Comparison of ENCODE assay signal across 22 mouse cellular contexts in genomic region chr5:142456318-142456717, GRCm38 (mm10). TPM values are rescaled to one million over a fixed set of nuclear protein-coding genes. Genes with fewer than 3 reads are reported as not detected.
DNase-seq lines count a peak whose midpoint lies in the region; TF ChIP-seq lines count a peak whose summit lies in the region.
"Had no signal": no experiment of that assay in that cellular context is flagged by ENCODE, and none has a peak within 500 bp of the region (broad histone marks: within the 10 kb centered on the region; RNA-seq: fewer than 3 reads in every experiment).

No protein-coding gene starts in this region.

- peaks cover 87% of the 10 kb centered on the region for H3K36me3 ChIP-seq in heart, embryonic 10.5 days
- H3K36me3 ChIP-seq in limb, embryonic 10.5 days = peaks cover 90% of the 10 kb centered on the region

- no peak for TF ChIP-seq CTCF in layer of hippocampus, adult 2 months (conservative IDR thresholded peaks at IDR 0.05)

- 67% methylated on average over 15 of the region's 15 CpGs for WGBS in heart, embryonic 10.5 days
- 59% methylated on average over 15 of the region's 15 CpGs for WGBS in limb, embryonic 10.5 days

- H3K4me3 ChIP-seq in heart, embryonic 10.5 days = no peak overlapping the region
- H3K4me3 ChIP-seq in layer of hippocampus, adult 2 months = no peak overlapping the region
- H3K4me3 ChIP-seq in limb, embryonic 10.5 days = no peak overlapping the region
- H3K4me3 ChIP-seq: liver, embryonic 13.5 days; midbrain, embryonic 12.5 days; neural tube, embryonic 15.5 days had no signal

- no peaks in the 10 kb centered on the region for H3K9me3 ChIP-seq in heart, embryonic 10.5 days
- H3K9me3 ChIP-seq in limb, embryonic 10.5 days (replicated peaks) = no peaks in the 10 kb centered on the region
- H3K9me3 ChIP-seq: liver, embryonic 13.5 days; midbrain, embryonic 12.5 days; neural tube, embryonic 15.5 days had no signal

- no peak for DNase-seq in heart, embryonic 10.5 days (ENCODE audit: low spot score)
- DNase-seq in heart, adult 8-10 months (ENCODE audit: low spot score) = no peak
- DNase-seq in layer of hippocampus, adult 2 months (ENCODE audit: low spot score in 2 of 2) = no peak
- DNase-seq in layer of hippocampus, adult 18-20 months (ENCODE audit: low spot score in 2 of 2) = no peak
- peak; percentile 67 for DNase-seq in Muller cell, postnatal 12 days (ENCODE audit: inconsistent ontology term)
- DNase-seq in limb, embryonic 10.5 days (ENCODE audit: low spot score) = no peak
- DNase-seq in cerebellum, adult 18-20 months = no peak
- DNase-seq: adrenal gland, postnatal 25 days; cerebellum, adult 9-11 months; gastrocnemius, postnatal 14 days; heart, adult 18-20 months; kidney, adult 11 months; kidney, postnatal 10 days; layer of hippocampus, postnatal 36 days; liver, embryonic 13.5 days; right cerebral cortex, postnatal 14 days; thymus, adult 2 months; thymus, postnatal 4 days had no signal

- peak overlapping the region; percentile 24 for H3K27ac ChIP-seq in heart, embryonic 10.5 days
- H3K27ac ChIP-seq in layer of hippocampus, adult 2 months = peak overlapping the region; percentile 84
- H3K27ac ChIP-seq in limb, embryonic 10.5 days = peak overlapping the region; percentile 2
- H3K27ac ChIP-seq: hindbrain, postnatal 0 days; liver, embryonic 13.5 days; midbrain, embryonic 12.5 days; neural tube, embryonic 15.5 days; stomach, postnatal 0 days had no signal

- H3K27me3 ChIP-seq in heart, embryonic 10.5 days (ENCODE audit: insufficient read depth, poor library complexity, severe bottlenecking) = no peaks in the 10 kb centered on the region
- H3K27me3 ChIP-seq in limb, embryonic 10.5 days (ENCODE audit: low read depth, poor library complexity, severe bottlenecking) = no peaks in the 10 kb centered on the region
- H3K27me3 ChIP-seq: liver, embryonic 13.5 days; midbrain, embryonic 12.5 days; neural tube, embryonic 15.5 days had no signal

- peaks cover 27% of the 10 kb centered on the region for H3K4me1 ChIP-seq in heart, embryonic 10.5 days
- peaks cover 15% of the 10 kb centered on the region for H3K4me1 ChIP-seq in limb, embryonic 10.5 days
- H3K4me1 ChIP-seq: neural tube, embryonic 15.5 days had no signal

RNA-seq across cellular contexts. Expression of gene Ap5z1, which starts 7.4 kb away (rescaled TPM):
- 8.7 and 11.1 TPM in 2 replicates for polyA plus RNA-seq in heart, embryonic 10.5 days (2016; fragmentation: Nextera tagmentation; extraction: Ambion mirVana)
- 1 to 10 TPM; 4.5 to 8.3 (median 7.1) TPM for total RNA-seq in heart, adult 8-10 months (2022)
- total RNA-seq in layer of hippocampus, adult 2 months (2021) = 10 to 100 TPM; 24.4 to 31.3 TPM
- 10 to 100 TPM; 21.1 to 23.4 TPM for total RNA-seq in layer of hippocampus, adult 18-20 months (2021)
- 11.2 and 16.2 TPM in 2 replicates for polyA plus RNA-seq in limb, embryonic 10.5 days (2016; fragmentation: Nextera tagmentation; extraction: Ambion mirVana)

RNA-seq across cellular contexts. Expression of gene Foxk1, which starts 55.0 kb away (rescaled TPM):
- polyA plus RNA-seq in heart, embryonic 10.5 days (2016; fragmentation: Nextera tagmentation; extraction: Ambion mirVana) = 3.3 and 4.5 TPM in 2 replicates
- 10 to 100 TPM; 11.8 to 16.0 (median 14.2) TPM for total RNA-seq in heart, adult 8-10 months (2022)
- total RNA-seq in layer of hippocampus, adult 2 months (2021) = 10 to 100 TPM; 53.0 to 60.3 TPM
- 10 to 100 TPM; 51.1 to 55.3 TPM for total RNA-seq in layer of hippocampus, adult 18-20 months (2021)
- 3.5 and 4.5 TPM in 2 replicates for polyA plus RNA-seq in limb, embryonic 10.5 days (2016; fragmentation: Nextera tagmentation; extraction: Ambion mirVana)

Comparison
In these comparisons a context has a peak if more than half of its experiments do, and no peak if none do; other contexts are left out.
1. H3K27ac ChIP-seq: peak in every context shown above with its lines; median percentile 84 in layer of hippocampus, adult 2 months; 24 in heart, embryonic 10.5 days; 2 in limb, embryonic 10.5 days.